Mouse (Mus musculus) 3T3-L1 (cell line): ENCODE measurements at regions not wholly inside any gene's neighbourhood (a gene's known extent, or its start where the extent isn't known, plus 50 kb on each side); places are given as distances from the start of the nearest gene placed in this dataset.
A peak's percentile ranks its signal among the peaks of the same experiment; 100 is the strongest.

Experiments used
- DNase-seq: peaks from one replicate; pipeline ENCODE4 v3.0.0-alpha.2; 2015; ENCODE audit warnings: low read depth, low spot score

DNA sequence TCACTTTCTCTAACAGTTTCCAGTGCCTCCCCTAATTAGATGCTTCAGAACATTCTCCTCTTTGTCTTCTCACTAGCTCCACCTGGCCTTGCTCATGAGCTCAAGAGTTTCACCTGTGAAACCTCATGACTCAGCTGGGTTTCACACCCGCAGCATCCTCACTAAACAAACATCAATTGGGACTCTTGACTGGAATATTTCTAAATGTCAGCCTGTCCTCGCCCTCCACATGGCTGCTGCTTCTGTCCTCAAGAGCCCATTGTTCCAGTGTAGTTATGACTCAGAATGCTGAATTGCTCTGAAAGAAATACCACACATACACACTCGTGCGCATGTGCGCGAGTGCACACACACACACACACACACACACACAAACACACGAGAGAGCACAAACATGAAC is 407.2 kb downstream of the Prss52 start:
- DNase-seq: no peak

DNA sequence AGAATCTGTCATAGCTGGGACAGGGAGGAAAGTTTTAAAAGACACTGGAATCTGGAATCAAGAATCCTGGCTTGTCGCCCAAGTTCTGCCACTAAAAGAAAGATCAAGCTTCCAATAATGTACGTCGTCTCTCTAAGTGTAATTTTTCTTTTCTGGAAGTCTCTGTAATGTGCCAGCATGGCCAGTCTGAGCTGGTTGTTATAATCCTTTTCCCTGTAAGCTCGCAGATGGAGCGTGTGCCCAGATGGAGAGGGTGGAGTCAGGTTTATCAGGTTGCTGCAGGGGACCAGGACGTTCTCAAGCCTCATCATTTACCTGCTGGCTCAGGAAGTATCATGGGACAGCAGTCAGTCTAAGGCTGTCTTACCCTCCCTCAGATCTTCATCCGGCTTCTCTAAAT is 408.6 kb downstream of the Prss52 start:
- DNase-seq: no peak

DNA sequence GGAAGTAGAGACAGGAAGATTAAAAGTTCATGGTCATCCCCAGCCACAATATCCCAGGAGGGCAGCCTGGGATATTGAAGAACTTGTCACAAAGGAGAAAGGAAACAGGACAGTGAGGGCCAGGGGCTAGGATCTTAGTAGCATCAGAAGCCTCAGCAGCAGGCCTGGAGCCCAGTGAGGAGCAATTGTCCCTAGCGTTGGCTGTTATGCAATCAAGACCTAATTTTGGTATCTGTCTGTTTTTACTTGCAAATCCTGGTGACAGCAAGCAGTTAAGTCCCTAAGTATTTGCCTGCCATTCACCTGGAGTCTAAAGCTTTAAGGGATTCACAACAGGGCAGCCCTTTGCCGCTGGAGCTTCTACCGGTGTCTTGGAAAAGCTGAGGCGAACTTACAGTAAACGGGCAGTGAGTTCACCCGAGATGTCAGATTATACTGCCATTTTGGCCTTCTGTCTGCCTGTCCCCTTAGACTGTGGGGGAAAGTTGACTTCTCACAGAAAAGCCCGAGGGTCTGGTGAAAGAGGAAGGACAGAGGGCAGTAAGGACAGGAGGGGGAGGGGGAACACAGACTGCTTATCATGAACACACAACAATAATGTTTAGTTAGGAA is 413.6 kb downstream of the Prss52 start:
- DNase-seq: no peak

DNA sequence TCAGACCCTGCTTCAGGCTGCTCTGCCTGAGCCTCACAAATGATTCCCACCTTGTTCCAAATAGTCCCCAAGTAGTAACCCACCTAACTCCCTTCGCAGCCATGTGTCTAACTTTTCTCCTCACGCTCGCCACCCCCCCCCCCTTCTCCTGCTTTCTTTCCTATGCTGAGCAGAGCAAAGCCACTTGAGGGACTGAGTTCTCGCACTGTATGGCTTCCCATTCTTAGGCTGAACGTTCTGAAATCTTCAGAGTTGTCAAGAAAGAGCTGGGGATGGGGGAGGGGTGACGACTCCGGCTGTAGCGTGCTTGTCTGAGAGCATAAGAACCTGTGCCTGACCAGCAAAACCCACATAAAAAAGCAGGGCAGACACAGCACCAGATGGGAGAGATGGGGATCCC is 420.6 kb downstream of the Prss52 start:
- no peak for DNase-seq

DNA sequence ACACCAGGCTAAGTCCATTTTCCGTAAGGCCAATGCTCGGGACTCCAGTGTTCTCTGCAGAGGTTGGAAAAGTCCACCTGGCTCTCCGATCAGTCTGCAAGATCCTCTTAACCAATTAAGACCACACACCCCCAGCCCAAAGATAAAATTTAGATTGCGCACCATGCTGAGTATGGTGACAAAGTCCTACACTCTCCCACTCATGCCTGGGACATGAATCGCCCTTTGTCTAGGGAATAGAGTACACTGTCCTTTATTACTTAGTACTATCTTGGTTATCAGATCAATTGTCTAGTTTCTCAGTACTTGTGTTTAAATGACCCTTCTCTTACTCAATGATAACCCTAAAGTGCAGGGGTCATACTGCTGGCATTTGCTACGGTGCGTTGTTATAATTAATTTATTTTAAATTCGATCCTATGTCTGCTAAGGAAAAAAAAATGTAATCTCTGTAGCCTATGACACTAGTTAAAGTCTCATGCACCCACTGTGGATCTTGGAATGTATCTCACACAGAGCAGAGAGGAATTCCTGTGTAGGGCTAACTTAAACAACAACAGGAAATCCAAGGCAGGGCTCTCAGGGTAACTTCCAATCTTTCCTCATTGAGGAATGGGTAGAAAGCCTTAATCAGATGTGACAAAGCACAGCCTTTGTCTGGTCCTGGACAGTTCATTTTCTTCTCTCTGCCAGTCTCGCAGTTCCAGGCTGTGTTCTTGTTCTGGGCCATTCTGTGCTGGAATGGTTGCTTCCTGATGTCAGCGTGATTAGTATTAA is 421.4 kb downstream of the Prss52 start:
- no peak for DNase-seq

DNA sequence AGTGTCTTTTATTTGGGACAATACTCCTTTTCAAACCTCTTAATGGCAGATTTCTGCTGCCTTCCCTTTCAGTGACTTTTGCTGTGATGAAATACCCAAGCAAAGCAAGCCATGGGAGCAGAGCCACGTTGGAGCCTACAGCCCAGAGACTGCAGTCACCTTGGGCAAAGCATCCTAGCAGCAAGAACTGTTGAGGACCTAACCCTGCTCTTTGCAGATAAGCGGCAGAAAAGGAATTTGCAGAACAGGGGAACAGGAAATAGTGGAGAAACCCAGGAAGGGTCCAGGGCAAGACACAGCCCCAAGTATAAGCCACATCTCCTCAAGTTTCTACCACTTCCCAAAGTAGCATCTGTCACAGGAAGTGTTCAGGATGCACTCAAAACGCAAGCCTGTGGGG is 426.5 kb downstream of the Prss52 start:
- no peak for DNase-seq

DNA sequence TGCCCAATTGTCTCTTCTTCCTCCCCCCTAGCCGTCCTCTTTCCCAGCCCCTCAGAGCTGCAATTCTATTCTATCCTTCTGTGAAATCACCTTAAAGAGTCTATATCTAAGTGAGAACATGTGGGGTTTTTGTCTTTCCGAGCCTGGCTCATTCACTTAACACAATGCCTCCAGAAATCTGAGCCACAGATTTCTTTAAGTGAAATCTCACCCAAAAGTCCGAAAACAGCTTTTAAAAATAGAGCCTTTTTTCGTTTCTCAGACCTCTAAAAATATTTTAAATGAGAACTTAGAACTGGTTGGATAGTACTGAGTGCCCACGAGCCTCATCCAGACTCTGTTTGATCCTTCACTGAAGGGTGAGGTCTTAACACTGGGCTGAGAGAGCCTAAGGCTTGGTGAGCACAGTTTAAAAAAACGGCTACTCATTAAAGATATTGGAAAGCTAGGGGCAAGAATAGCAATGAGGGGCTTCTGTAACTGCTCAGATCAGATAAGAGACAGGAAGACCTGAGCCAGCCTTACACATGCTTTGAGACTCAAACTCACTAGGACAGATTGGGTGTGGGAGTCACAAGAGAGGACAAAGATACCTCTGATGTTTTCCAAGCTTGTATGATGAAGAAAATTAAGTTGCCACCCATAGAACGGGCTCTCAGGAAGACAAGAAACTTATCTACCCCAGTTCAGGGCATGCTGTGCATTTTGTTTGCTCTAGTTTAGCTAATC is 427.3 kb downstream of the Prss52 start:
- no peak for DNase-seq

DNA sequence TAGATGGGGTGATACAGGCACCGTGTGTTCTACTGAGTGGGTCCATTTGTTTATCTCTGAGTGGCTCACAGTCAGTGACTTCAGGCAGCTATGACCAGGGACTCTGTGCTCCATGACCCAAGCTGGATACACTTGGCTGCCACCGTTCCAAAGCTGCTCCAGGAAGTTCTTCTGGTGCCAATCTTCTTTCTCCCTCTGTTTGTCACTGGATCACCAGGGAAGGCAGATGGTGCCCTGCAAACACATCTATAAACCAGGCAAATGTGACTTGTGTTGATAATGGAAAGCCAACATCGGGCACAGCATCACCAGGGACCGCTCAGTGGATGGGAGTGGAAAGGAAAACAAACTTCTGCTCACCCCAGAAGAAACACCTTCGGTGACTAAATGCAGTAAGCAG is 428.3 kb downstream of the Prss52 start:
- DNase-seq: no peak

DNA sequence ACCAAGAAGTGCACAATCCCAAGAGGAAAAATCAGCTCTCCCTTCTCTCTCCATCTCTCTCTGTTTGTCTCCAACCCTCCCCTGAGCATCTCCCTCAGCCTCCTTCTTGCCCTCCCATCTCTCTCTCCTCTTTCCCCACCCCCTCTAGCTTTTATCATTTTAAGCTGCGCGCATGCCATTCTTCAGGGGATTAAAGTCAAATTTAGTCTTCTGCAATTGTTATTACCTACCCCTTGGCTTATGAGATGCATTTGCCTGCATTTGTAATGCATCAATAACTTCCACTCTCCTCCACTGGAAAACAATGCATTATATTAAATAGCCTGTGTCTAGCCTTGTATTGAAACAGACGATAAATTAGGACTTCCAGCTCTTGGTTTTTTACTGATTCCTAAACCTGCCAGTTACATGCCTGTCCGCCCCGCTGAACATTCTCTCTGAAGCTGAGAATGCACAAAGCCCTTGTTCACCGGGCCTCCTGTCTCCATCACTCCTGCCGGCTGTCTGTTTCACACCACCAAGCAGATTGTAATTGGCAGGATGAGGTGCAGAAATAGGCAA is 429.6 kb downstream of the Prss52 start:
- no peak for DNase-seq

DNA sequence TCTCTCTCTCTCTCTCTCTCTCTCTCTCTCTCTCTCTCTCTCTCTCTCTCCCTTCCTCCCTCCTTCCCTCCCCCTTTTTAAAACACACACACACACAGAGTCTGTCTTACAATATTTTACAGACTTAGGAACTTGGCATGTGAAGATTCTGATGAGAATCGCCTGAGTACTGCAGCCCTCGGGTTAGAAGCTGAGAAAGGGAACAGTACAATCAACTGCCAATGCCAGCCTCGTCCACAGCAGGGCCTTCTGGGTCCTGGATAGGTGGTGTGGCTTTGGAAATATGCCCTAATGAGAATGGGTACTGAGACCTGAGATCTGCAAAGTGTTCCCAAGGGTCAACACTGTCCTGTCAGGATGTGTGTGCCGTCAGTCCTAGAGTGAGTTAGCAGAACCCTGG is 430.1 kb downstream of the Prss52 start:
- DNase-seq: no peak

DNA sequence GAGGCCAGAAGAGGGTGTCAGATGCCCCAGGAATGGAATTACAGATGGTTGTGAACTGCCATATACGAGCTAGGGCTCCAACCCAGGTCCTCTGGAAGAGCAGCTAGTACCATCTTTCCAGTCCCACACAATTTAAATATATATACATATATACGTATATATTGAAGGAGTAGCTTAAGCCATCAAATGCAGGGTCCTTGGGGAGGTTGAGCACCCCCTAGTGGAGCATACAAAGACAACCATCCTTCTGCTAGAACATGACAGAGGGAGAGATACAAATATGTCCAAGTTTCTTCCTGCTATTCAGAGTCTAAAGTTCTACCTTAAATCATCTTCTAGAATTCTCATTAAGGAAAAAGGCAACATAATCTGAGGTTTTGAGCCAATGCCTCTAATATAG is 435.4 kb downstream of the Prss52 start:
- peak; percentile 14 for DNase-seq

DNA sequence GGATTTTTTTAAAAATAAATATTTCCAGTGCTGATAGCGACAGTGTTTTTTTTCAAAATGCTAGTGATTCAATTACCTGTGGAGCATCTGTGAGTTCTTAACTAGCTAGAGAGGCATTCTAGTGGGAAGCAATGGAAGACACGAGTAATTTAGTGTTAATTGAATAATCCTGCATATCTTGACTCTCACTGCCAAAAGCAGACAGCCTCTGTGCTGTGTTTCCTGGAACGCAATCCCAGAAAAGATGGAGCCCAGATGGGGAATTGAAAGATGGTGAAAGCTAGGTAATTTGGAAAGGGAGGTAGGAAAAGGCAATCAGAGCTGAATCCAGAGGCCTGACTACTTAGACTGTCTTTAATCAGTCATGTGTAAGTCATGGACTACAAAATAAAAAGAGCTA is 441.0 kb downstream of the Prss52 start:
- no peak for DNase-seq

DNA sequence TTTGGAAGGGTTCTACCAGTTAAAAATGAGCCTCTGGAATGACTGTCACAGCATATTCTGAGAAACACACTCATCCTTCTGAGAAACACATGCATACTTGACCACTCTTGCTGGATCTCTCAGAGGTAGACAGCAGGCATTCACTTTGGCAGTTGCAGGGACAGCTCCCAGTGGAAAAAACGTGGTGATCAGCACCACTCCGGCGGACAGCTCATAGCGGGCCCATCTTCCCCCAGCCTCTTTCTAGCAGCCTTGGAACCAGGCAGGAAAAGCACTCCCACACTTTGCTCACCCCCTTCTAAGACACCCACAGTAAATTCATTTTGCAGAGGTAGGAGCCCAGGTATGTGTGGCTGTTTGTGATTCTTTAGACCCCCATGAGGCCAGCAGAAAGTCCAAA is 442.7 kb downstream of the Prss52 start:
- peak; percentile 47 for DNase-seq

DNA sequence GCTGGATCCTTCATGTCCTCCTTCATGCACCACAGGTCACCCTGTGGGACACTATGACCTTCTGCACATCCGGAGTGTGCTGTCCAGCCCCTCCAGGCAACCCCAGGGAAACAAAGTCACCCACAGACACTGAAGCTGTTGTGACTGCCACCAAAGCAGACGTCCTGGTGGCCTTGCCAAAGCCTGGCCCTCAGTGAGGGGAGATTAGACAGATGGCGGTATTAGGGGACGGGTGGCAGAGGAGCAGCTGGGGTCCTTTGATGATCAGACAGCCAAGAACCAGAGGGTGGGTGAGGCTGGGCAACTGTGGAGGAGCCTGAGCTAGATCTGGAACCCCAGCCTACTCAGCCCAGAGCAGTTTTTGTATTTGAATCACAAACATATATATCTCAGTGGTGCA is 448.9 kb downstream of the Prss52 start:
- DNase-seq: no peak

DNA sequence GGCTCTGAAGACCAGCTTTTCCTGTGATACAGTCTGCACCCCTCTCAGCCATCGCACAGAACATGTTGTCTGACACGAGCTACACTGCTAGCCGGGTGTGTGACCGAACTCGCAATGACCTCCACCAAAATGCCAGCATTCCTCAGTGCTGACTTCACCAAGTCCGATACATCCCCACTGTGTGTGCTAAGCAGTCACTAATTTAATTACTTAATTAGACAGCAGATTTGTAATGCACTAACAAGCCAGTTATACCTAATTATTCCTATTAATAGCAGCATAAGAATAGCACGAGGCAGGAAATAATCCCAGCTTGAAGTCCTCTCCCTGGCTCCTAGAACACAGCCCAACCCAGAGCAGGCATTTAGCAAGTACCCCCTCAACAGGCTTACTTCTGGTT is 452.0 kb downstream of the Prss52 start:
- no peak for DNase-seq

DNA sequence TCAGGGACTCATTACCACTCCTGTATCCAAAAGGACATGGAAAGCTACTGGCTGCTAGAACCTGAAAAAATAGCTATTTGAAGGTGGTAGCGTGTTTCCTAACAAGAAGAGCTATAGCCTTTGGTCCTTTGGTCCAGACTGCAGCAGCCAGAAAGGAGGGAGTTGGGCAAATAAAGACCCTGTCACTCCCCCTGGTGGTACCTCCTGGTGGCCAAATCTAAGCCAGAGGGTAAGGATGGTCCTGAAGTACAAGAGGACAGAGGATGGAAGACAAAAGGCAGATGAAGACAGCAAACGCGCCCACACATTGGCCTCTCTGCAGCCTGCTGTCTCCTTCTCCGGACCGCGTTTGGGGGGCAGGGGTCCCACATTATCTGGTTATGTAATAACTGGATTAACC is 453.4 kb downstream of the Prss52 start:
- DNase-seq: no peak

DNA sequence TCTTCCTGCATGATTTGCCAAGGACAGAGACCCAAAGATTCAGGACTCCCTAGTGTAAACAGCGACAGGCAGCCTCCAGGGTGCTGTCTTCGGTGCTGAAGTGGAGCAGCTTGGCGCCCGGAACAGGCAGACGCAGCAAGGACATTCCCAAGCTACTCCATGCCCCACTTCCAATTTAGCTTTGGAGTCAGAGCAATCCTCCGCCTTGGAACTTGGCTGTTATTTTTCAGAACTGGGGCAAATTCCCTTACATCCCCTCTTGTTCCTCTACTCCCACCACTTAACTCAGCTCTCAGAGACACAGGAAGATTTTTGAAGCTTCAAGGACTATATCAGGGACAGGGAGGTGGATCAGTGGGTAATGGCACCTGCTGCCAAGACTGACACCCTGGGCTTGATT is 464.6 kb downstream of the Prss52 start:
- DNase-seq: peak; percentile 44

DNA sequence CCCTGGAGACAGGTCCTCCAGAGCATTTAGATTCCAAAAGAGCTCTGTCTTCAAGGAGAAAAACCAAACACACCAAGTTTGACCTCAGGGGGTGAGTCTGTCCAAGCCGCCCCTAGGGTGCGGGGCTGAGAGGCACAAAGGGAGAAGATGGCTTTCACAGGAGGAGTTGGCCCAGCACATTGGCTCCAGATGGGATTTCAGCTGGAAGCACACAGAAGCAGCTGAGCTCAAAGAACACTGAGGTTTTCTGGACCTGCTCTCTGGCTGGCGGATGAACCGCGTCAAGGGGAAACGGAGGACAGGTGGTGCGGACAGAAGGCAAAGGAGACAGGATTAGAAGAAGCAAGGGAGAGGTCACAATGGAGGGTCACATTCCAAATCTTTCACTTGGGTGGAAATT is 466.9 kb downstream of the Prss52 start:
- DNase-seq: no peak

DNA sequence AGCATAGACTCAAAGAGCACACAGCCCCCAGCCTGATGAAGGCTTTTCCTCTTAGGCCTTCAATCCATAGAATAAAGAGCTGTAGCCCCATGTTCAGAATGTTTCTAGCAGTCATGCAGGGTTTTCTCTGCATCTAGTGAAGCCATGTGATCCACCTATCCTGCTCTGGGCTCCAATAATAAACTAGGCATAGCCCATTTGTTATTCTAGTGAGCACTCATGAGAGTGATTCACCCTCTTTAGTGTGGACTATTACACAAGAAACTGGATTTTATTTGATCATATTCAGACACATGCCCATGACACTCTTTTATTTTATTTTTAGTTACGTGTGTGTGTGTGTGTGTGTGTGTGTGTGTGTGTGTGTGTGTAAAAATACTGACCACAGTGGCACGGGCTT is 468.7 kb downstream of the Prss52 start:
- DNase-seq: peak; percentile 13

DNA sequence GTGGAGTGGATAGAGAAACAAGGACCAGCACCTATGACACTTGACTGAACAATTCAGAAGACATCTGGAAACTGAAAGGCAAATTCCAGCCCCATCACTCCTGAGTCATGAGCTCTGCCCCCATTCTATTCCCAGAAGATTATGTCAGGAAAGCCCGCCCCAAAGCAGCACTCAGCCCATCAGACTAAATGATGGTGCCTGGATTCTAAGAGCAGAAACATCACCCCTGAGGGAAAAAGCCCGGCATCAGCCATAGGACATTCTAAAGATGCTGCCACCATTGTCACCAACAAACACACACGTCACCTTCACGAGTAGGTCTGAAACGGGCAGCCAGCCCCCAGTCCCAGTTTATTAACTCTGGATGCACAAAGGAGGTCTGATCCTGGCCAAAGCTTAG is 469.7 kb downstream of the Prss52 start:
- DNase-seq: peak; percentile 68

DNA sequence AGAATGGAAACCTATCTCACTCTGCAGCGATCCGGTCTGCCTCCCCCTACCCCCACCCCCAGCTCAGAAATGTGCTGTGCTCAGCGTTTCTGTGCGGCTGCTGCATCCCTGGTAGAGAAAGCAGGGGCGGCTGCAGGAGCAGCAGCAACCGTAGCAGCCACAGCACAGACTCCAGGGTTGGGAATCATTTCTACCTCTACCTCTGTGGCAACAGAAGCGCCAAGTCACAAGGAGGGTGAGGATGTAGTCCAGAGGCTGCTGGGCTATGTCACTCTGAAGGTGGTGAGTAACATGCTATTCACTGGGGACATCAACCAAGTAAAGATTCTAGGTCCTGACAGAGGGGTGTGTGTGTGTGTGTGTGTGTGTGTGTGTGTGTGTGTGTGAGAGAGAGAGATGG is 470.2 kb downstream of the Prss52 start:
- DNase-seq: peak; percentile 6

DNA sequence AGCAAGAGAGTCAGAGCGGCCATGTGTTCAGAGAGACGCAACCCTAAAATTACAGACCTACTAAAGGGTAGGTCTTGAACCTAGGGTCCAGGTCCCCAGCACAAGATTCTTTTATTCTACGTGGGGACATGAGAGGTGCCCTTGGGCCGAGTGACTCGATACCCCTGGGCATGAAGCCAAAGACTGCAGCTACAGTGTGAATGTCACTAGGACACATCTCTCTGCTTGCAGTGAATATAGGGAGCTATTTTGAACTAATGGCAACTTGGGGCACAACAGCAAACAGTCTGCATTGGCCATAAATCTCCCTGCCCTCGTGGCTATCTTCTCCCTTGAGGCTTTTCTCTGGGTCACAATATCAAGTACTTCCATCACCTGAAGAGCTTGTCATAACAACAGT is 470.7 kb downstream of the Prss52 start:
- peak; percentile 10 for DNase-seq

DNA sequence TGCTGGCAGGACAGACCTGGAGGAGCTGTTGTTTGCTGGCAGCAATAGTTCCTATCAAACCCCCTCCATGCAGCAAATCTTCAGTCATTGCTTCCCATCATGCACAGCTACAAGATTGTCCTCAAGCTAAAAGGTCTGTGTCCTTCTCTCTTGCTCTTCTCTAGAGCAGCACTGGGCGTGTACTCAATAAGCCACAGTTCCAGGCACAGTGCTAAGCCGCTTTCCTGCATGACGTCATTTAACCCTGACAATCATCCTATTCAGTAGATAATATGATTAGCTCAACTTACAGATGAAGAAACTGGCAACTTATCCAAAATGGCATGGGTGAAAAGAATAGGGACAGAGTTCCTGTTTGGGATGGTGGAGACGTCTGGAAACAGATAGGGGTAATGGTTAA is 471.9 kb downstream of the Prss52 start:
- DNase-seq: no peak
